Mouse (Mus musculus) right cerebral cortex, postnatal 36 days (tissue): ENCODE results near the gene Gm6509.
"Not testable (repeated sequence)": the region's sequence is repeated elsewhere in the genome, so short reads cannot be mapped to it uniquely, and the experiment has no call there.

Experiments used
- DNase-seq, 2 experiments: peaks; one replicate each; pipeline ENCODE4 v3.0.0; 2022; ENCODE audit warnings: low spot score in 2 of 2, mixed read lengths in 1 of 2

Gene Gm6509

GRCm38 (mm10) chr5:94623679-94624078 lies at the start of gene Gm6509:
Gene Gm6509, plus strand, starts transcription at chr5:94623979.
- not testable (repeated sequence) for DNase-seq

DNA sequence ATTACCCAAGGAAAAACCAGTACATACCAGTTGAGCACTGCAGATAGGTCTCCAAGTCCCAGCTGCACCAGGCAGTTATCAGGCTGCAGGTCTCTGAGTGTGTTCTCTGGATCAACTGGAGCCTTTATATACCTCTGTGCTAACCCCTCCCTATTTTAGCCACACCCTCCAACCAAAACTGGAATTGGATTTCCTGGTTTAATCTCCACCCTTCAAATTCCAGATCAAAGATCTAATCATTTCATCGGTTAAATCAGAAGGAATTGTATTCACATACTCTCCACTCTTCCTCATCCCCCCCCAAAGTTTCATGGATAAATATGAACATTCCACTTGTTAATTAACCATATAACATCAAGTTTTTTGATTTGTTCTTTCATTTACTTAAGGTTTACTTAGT lies 7.5 kb upstream of the Gm6509 start, which contains the start of gene Gm3147:
Gm3147 (minus strand) TSS at position 101 of the 400 bp plus-strand sequence.
- DNase-seq: not testable (repeated sequence)

DNA sequence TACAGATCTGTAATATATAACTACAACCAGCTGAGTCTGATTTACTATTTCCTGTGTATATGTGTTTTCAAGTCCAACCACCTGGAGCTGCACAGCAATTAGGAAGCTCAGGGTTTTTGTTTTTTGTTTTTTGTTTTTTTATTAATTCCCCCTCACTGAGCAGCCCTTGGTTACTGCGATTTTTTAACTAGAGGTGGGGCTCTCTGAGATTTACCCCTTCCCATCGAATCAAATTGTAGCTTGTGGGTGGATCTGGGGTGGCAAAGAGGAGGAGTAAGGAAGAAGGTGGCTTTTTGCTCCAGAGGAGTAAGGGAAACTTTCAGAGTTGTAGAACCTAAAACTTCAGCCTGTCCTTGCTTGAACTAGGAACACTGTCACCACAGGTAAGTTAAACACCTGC lies 24.3 kb downstream of the Gm6509 start, which contains the start of gene Gm6205:
Gm6205 (plus strand) TSS at position 301 of the 400 bp plus-strand sequence.
- not testable (repeated sequence) for DNase-seq
